Mouse (Mus musculus) spleen, postnatal 4 days (tissue): Measurements from ENCODE around the gene Ccdc186.

Source experiments
- DNase-seq, 2 experiments: peaks; one replicate each; pipeline ENCODE4 v3.0.0; 2022; ENCODE audit warnings: low spot score in 2 of 2

Gene Ccdc186

DNA sequence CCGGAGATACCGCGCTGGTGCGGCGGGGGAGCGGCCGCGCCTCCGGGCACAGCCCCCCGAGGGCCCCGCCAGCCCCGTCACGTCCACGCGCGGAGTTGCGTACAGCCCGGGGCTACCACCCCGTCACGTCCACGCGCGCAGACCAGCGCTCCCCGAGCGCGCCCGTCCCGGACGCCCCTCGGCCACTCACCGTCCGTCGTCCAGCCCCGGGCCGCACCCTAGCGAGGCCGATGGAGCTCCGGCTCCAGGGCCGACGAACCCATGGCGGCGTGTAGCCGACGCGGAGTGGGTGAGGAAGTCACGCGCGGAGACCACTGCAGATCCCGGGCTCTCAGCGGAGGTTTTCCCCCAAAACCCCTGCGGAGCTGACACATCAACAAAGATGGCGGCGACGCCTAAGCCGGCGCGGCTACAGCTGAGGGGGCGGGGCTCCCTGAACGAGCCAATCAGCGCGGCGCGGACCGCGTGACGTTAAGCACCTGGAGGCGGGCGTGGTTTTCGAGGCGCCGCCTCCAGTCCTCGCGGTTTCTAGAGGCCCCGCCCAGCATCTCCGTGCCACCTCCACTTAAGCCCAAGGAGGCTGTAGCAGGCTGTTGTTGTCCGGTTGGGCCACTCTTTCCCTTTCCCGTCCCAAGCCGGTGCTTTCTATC lies at the start of gene Ccdc186:
Ccdc186 (minus strand) TSS at position 393 of the 650 bp plus-strand sequence.
- peak; percentile 97 to 99 for DNase-seq

DNA sequence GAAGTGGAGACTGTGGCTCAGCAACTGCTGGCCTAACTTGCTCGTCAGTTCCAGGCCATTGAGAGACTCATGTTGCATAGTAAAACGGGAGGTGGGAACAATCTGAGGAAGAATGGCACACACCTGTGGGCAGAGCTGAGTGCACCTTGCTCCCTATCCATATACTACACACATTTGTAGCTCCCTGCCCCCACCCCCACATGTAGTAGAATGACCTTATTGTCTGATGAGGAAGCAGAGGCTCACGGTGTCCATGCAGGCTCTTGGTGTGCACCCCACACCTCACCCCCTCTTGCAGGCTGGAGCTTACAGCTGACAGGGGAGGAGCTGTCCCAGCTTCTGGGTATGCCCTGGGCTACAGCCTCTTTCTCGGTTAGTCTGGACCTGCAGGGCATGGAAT lies 45.7 kb upstream of the Ccdc186 start:
- no peak for DNase-seq

DNA sequence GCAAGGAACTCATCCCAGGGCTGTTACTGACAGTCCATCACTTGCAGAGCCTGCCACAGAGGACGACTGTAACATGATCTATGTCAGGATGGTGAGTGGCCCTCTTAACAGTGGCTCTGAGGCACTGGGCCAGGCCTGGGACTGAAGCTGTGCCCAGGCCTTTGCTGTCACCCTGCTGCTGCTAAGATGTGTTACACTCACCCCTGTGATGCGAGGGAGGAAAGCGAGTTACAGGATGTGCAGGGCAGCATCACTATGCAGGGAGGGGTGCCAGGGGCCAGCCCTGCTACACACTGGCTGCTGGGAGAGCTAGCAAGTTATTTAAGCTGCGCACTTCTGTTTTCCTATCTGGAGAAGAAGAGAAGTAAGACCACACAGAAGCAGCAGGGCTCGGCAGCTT lies 34.5 kb upstream of the Ccdc186 start:
- no peak for DNase-seq

- no peak for DNase-seq
Measured at GRCm38 (mm10) chr19:56852590-56852989, 30.6 kb upstream of the Ccdc186 start.

DNA sequence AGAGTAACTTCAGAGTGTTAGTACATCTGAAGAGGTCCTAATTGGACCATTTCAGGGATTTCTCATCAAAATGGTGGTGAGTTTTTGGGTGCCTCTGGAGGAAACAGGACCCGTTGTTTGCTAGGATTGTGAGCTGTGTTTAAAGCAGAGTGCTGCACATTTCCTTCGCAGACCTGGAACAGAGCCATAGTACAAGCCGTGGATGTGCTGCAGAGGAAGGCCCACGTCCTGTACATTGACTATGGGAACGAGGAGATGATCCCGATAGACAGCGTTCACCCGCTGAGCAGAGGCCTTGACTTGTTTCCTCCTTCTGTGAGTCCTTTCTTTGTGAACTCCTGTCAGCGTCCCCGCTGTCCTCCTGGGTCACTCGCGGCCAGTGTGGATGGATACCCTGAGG lies 21.0 kb upstream of the Ccdc186 start:
- no peak for DNase-seq

DNA sequence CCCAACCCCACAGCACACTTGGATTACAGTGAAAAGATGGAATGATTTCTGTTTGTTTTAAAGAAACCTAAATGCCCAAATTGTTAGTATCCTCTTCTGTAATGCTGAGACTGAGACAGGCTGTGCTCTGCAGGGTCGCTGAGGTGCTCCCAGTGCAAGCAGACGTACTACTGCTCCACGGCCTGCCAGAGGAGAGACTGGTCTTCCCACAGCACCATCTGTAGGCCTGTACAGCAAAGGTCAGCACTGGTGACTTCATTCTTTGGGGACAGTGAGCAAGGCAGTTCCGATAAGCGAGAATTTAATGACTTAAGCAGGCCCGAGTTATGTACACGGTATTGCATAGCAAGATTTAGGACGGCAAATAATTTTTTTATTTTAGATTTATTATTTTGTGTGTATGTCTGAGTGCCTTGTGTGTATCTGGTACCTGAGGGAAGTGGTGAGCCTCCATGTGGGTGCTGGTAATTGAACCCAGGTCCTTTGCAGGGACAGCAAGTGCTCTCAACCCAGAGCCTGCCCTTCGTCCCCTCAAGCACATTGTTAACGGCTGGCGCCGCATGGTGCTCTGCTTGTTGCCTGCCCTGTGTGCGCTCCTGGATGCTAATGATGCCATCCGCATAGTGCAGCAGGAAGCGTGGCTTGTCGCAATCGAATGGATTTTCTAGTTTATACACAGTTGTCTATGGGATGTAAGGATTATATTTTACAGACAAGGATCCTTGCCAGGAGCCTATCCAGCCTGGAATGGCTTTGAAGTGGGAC lies 17.1 kb upstream of the Ccdc186 start:
- no peak for DNase-seq

DNA sequence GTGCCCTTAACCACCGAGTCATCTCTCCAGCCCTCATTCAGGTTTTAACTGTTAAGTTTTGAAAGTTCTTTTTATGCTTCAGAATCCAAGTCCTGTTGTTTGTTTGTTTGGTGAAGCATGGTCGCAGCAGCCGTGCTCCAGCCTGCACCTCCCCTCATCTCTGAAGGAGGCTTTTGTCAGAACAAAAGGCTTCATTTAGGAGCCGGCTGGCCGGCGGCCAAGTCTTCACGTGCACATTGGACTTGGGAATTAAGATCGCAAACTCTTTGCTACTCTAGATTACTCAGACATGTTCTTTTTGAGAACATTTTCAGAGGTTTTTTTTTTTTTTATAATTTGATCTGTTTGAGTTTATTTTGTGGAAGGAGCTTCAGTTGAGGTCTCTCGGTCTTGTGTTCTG lies 13.3 kb upstream of the Ccdc186 start:
- no peak for DNase-seq

DNA sequence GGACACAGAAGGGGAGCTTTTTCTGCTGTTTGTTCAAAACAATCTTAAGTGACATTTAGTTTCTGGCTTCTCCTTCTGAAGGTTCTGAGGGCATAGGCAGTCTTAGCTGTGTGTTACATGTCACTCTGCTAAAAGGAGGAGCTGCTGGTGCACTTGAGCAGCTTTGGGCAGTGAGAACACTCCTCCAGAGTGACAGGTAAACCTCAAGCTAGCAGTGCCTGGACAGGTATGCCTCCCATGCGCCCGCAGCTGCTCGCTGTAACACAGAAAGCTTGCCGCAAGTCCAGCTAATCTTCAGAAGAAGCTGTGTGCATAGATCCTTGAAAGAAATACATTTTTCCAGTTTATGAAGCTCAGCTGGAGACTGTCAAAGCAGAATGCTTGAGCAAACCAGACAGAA lies 8.2 kb upstream of the Ccdc186 start:
- DNase-seq, result no peak

DNA sequence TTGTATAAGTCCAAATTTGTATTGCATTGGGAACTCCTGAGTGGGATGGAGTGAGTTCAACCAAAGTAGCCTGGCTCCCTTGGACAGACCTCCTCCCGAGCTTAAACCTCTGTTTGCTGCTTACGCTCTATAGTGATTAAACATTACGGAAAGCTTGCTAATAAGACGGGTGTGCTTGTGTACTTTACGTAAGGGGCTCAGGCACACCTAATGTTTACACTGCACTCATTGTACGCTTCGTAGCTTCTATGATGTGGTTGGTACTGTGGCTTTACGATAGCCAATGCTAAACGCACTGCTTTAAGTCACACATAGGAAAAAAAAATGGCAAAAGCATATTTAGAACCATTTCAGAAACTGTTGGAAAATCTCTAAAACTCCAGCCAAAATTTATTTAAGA lies 7.3 kb upstream of the Ccdc186 start:
- no peak for DNase-seq

- DNase-seq, result no peak
Measured at GRCm38 (mm10) chr19:56828305-56828704, 6.3 kb upstream of the Ccdc186 start.

DNA sequence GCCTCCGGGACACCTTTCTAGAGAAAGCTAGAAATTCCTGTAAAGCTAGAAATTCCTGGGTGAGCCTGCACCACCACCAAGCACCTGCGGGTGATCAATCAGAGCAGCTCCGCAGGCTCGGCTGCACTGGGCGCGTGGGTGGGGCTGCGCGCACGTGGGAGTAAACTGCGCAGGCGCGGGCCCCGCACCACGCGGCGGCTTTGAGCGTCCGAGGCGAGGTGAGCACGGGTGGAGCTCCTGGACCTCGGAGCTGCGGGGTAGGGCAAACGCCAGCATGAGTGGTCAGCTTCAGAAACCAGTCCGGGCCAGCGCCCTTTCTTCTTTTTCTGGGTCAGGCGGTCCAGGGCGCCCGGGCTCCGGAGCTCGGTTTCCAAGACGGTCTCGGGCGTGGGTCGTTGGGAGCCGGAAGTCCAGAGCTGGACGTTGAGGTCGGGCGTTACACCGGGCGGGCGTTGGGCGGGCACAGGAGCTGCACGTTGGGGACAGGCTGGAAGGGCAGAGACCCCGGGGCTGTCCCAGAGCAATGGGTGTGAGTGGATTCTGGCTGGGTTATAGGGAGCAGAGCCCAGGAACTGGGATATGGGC lies 4.1 kb upstream of the Ccdc186 start, which contains the start of gene Tdrd1:
Tdrd1 (plus strand) TSS at position 163 of the 585 bp plus-strand sequence.
- no peak for DNase-seq

DNA sequence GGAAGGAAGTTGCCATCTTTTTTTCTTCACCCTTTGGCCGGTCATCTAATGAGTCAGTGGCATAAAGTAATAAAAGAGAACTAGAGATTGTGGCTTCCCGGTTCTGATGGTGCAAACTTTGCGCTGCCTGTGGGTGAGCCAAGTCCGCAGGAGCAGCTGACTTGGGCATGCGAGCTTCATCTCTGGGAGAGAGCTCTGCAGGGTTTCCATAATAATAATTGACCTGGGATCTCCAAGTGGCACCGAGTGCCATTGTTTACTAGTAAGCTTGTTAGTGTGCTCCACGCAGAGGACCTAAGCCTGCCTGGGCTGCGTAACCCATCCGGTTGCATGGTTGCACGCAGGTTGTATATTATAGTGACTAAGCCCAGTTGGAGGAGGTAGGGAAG lies 452 bp upstream of the Ccdc186 start:
- no peak for DNase-seq

- no peak for DNase-seq
Measured at GRCm38 (mm10) chr19:56821040-56821797, 771 bp downstream of the Ccdc186 start.

DNA sequence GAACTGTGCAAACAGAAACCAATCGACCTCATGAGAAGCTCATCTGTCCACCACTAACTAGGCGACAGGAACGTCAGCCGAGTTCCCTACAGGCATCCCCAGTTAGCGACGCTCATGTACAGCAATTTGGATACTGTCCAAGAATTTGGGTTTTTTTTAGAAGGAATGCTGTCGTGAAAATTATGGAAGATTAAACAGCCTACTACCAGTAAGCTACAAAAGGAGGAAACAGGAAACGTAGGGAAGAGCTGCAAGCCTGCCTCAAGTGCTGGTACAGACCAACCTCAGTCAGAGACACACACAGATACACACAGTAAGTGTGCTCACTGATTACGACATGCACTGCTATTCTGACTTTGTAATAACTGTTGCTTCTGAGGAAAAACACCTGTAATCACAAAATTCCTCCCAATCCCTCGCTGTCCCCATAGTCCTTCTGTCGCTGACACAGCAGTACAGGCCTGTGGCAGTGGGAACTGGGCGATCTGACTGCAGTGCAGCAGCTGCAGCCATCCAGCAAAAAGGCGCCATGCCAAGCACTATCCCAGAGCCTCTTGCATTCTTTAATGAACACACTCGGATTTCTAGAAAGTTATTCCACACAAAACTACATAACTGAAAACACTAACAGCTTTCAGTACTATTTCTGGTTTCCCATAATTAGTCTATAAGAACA lies 4.0 kb downstream of the Ccdc186 start:
- DNase-seq, result no peak

GRCm38 (mm10) chr19:56813360-56813759 lies 8.6 kb downstream of the Ccdc186 start:
- no peak for DNase-seq

- peak; percentile 62 to 80 for DNase-seq
Measured at GRCm38 (mm10) chr19:56811590-56811989, 10.4 kb downstream of the Ccdc186 start.

DNA sequence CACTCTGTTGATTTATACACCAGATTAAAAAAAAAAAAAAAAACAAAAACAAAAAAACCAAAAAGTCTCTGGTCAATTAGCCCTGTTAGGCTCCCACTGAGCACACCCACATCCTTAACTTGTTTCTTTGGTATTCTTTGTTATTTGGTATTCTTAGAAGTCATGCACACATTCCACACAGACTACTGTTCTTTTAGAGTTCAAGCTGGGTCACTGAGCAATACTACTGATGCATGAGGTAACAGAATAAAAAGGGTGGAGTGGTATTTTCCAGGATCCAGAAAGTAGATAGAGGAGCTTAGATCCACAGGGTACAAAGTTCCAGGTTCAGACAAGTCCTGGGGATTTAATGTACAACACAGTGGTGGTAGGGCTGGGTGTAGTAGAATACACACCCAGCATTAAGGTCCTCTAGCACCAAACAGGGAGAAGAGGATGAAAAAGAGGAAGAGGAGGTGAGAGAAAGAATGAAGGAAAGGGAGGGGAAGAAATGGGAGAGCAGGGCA lies 11.3 kb downstream of the Ccdc186 start:
- no peak for DNase-seq

DNA sequence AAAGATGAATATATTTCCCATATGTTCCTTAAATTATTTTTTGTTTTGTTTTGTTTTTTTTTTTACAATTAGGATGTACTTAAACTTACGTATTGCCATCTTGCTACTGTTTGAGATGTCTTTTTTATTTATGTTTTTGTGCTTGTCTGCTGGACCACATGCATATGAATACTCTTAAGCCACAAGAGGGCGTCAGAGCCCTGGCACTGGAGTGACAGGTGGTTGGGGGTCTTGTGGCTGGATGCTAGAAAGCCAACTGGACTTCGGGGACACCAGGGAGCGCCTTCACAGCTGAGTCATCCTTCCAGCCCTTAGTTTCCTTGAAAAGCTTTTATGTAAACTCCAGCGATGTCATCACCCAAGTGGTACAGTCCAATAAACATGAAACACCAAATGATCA lies 13.2 kb downstream of the Ccdc186 start:
- DNase-seq, result no peak

DNA sequence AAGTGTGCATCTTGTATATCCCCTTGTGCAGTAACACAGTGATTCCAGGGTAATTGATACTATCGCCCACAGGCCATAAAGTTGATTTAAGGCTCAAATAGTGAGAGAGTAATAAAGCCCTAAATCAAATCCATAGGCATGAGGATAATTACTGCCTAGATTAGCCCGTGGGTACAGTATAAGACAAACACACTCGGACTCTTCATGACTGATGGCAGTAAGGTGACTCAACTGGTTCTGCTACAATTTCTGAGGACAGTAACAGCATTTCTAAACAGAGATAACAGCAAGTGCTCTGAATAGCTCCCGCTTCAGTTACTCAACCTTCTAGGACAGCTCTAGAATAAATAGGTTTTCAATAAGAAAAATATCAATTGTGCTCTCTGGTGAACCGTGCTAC lies 14.9 kb downstream of the Ccdc186 start:
- DNase-seq, result no peak

- peak in 1 of 2 experiments; percentile 22 for DNase-seq
Measured at GRCm38 (mm10) chr19:56805366-56805765, 16.6 kb downstream of the Ccdc186 start.

GRCm38 (mm10) chr19:56802352-56802746 lies 19.6 kb downstream of the Ccdc186 start:
- no peak for DNase-seq
